Mouse (Mus musculus) heart, postnatal 0 days (tissue): ENCODE data around the gene Rgma. TPM values are rescaled to one million over a fixed set of nuclear protein-coding genes. Genes with fewer than 3 reads are reported as not detected.
A peak's percentile ranks its signal among the peaks of the same experiment; 100 is the strongest.

Source experiments
- ATAC-seq: fragments of 200-750 bp; cut with Nextera tagmentation; 2 replicates; pipeline ENCODE4 v1.8.0; 2017; ENCODE audit warnings: low read depth, moderate number of reproducible peaks, moderate library complexity; ENCODE audit not compliant: insufficient read depth
- DNase-seq: peaks from one replicate; pipeline ENCODE4 v3.0.0-alpha.2; 2016; ENCODE audit warnings: low spot score
- H3K27ac ChIP-seq: fragments of 300-500 bp; sonication (generic); 2 replicates; pipeline ENCODE4 v1.5.1; 2014; ENCODE audit warnings: low read depth, mild to moderate bottlenecking
- H3K27me3 ChIP-seq: fragments of 300-500 bp; sonication (generic); 2 replicates; pipeline ENCODE4 v1.6.1; 2014; ENCODE audit warnings: low read length, mixed read lengths; ENCODE audit not compliant: control insufficient read depth, insufficient read depth
- H3K36me3 ChIP-seq: fragments of 300-500 bp; sonication (generic); replicated peaks from 2 replicates; pipeline ENCODE4 v1.6.1; 2014; ENCODE audit warnings: low read length, mixed read lengths; ENCODE audit not compliant: control insufficient read depth, insufficient read depth
- H3K4me1 ChIP-seq: fragments of 300-500 bp; sonication (generic); 2 replicates; pipeline ENCODE4 v1.6.1; 2014; ENCODE audit warnings: antibody characterized with exemption; ENCODE audit not compliant: control insufficient read depth, insufficient read depth
- H3K4me2 ChIP-seq: fragments of 300-500 bp; sonication (generic); 2 replicates; pipeline ENCODE4 v1.6.1; 2014; ENCODE audit warnings: low read depth, mild to moderate bottlenecking, low read length, moderate library complexity
- H3K4me3 ChIP-seq: fragments of 300-500 bp; sonication (generic); 2 replicates; pipeline ENCODE4 v1.5.1; 2014; ENCODE audit warnings: low read depth, low read length
- H3K9ac ChIP-seq: fragments of 300-500 bp; sonication (generic); replicated peaks from 2 replicates; pipeline ENCODE4 v1.6.1; 2014; ENCODE audit warnings: low read depth, low read length, mixed read lengths
- H3K9me3 ChIP-seq: fragments of 300-500 bp; sonication (generic); replicated peaks from 2 replicates; pipeline ENCODE4 v1.6.1; 2016; ENCODE audit warnings: low read length; ENCODE audit not compliant: control insufficient read depth
- CTCF ChIP-seq: IDR thresholded peaks from 2 replicates; pipeline ENCODE4 v1.5.1; 2016; ENCODE audit warnings: antibody characterized with exemption, control low read depth, low read depth
- EP300 ChIP-seq: IDR thresholded peaks from 2 replicates; pipeline ENCODE4 v1.6.1; 2016; ENCODE audit warnings: antibody characterized with exemption, low read depth
- WGBS: fragments of 180-500 bp; shearing (Covaris S2); extraction: QIAGEN DNeasy Blood & Tissue Kit; methylation state at CpG from one replicate; pipeline ENCODE4 v1.1.7; 2014; 5-methylcytosine and 5-hydroxymethylcytosine counted together
- polyA plus RNA-seq: library from polyadenylated mRNA; unstranded; fragments of >200 nt; fragmentation: Nextera tagmentation; extraction: Ambion mirVana; gene quantifications from 2 replicates; pipeline ENCODE4 v1.2.1, GENCODE M21; 2015
- total RNA-seq: library from RNA; depleted of rRNA; stranded (reverse); fragments of >200 nt; gene quantifications from 2 replicates; pipeline ENCODE4 v1.2.3, GENCODE M21; 2014; ENCODE audit warnings: low replicate concordance

Gene Rgma
- total and polyA plus RNA-seq, 2 experiments from 2014 or later, result 2.7 to 10.2 TPM

- Histone ChIP-seq H3K9me3 (no peaks in the 10 kb centered on the region), H3K27me3 (no peaks in the 10 kb centered on the region), H3K4me3 (no peak overlapping the region), H3K36me3 (peaks cover 19% of the 10 kb centered on the region), H3K4me2 (no peak overlapping the region), H3K27ac (no peak overlapping the region), H3K9ac (no peak overlapping the region), H3K4me1 (peaks cover 12% of the 10 kb centered on the region)
- TF ChIP-seq CTCF, result no peak
- no peak for TF ChIP-seq EP300
- DNase-seq (no peak), ATAC-seq (no peak)
- 90% methylated on average over 12 of the region's 14 CpGs for WGBS
Measured at GRCm38 (mm10) chr7:73414192-73414591, 38.9 kb downstream of the Rgma start.

GRCm38 (mm10) chr7:73419375-73419774 lies 44.1 kb downstream of the Rgma start:
- H3K36me3 ChIP-seq, result peaks cover 11% of the 10 kb centered on the region
- WGBS, result 48% methylated on average over 7 of the region's 7 CpGs
- DNase-seq (no peak), ATAC-seq (no peak)
- H3K4me3 ChIP-seq, result no peak overlapping the region
- H3K4me1 ChIP-seq, result peaks cover 11% of the 10 kb centered on the region; the same call in 1 of the 2 replicates
- H3K27me3 ChIP-seq, result no peaks in the 10 kb centered on the region
- no peak overlapping the region for H3K4me2 ChIP-seq
- H3K9me3 ChIP-seq, result no peaks in the 10 kb centered on the region
- H3K27ac ChIP-seq, result no peak overlapping the region
- TF ChIP-seq CTCF (no peak; the same call in 1 of the 2 replicates), EP300 (no peak)
- H3K9ac ChIP-seq, result no peak overlapping the region

- Histone ChIP-seq H3K27me3 (no peaks in the 10 kb centered on the region), H3K4me2 (no peak overlapping the region), H3K4me3 (no peak overlapping the region), H3K4me1 (peaks cover 15% of the 10 kb centered on the region; the same call in 1 of the 2 replicates), H3K36me3 (peaks cover 7% of the 10 kb centered on the region), H3K9ac (no peak overlapping the region), H3K27ac (no peak overlapping the region), H3K9me3 (no peaks in the 10 kb centered on the region)
- ATAC-seq (no peak), DNase-seq (no peak)
- WGBS, result 33% methylated on average over 5 of the region's 5 CpGs
- TF ChIP-seq EP300 (no peak), CTCF (no peak)
Measured at GRCm38 (mm10) chr7:73420827-73421226, 45.5 kb downstream of the Rgma start.

GRCm38 (mm10) chr7:73421278-73422015 lies 46.1 kb downstream of the Rgma start:
- Histone ChIP-seq H3K27me3 (no peaks in the 10 kb centered on the region), H3K4me2 (no peak overlapping the region), H3K27ac (no peak overlapping the region), H3K36me3 (peaks cover 7% of the 10 kb centered on the region), H3K4me3 (no peak overlapping the region), H3K9ac (no peak overlapping the region), H3K4me1 (peaks cover 15% of the 10 kb centered on the region; the same call in 1 of the 2 replicates), H3K9me3 (no peaks in the 10 kb centered on the region)
- DNase-seq (no peak), ATAC-seq (no peak)
- 41% methylated on average over 9 of the region's 9 CpGs for WGBS
- TF ChIP-seq EP300 (no peak), CTCF (no peak)

GRCm38 (mm10) chr7:73422223-73423113 lies 47.2 kb downstream of the Rgma start:
- no peaks in the 10 kb centered on the region for H3K9me3 ChIP-seq

More at GRCm38 (mm10) chr7:73422223-73423113, 47.2 kb downstream of the Rgma start:
- no peak overlapping the region for H3K27ac ChIP-seq
- H3K36me3 ChIP-seq, result peaks cover 14% of the 10 kb centered on the region
- H3K4me3 ChIP-seq, result no peak overlapping the region
- TF ChIP-seq EP300 (no peak), CTCF (peak; percentile 89)
- ATAC-seq, result peak; percentile 22; the same call in 1 of the 2 replicates
- H3K4me1 ChIP-seq, result peaks cover 15% of the 10 kb centered on the region; the same call in 1 of the 2 replicates
- H3K9ac ChIP-seq, result no peak overlapping the region
- WGBS, result 33% methylated on average over 12 of the region's 12 CpGs
- DNase-seq, result peak; percentile 75
- no peak overlapping the region for H3K4me2 ChIP-seq
- no peaks in the 10 kb centered on the region for H3K27me3 ChIP-seq
